Mouse (Mus musculus): ENCODE data around the gene Zyg11a. TPM values are rescaled to one million over a fixed set of nuclear protein-coding genes. Genes with fewer than 3 reads are reported as not detected.

The Zyg11a gene
- total and polyA plus RNA-seq, 3 experiments, result not detected

- ATAC-seq (ENCODE audit: extremely low read depth, insufficient number of reproducible peaks, low FRiP score, poor library complexity, severe bottlenecking) (no peak), DNase-seq (ENCODE audit: low spot score) (no peak)
- Histone ChIP-seq H3K9me3 (replicated peaks) (no peaks in the 10 kb centered on the region), H3K4me3 (ENCODE audit: low read depth, low read length) (no peak overlapping the region), H3K4me1 (ENCODE audit: insufficient read depth, low read depth, low read length) (no peaks in the 10 kb centered on the region), H3K36me3 (replicated peaks) (no peaks in the 10 kb centered on the region), H3K27me3 (ENCODE audit: insufficient read depth, low read length) (peaks cover 17% of the 10 kb centered on the region)
- TF ChIP-seq TAL1 (conservative IDR thresholded peaks at IDR 0.05; ENCODE audit: low read depth, low read length) (no peak), POLR2AphosphoS5 (IDR thresholded peaks at IDR 0.05; ENCODE audit: insufficient replicate concordance, low read depth, low read length) (no peak), CTCF (IDR thresholded peaks at IDR 0.05; ENCODE audit: low read depth, low read length) (no peak), GATA1 (IDR thresholded peaks at IDR 0.05; ENCODE audit: borderline replicate concordance, low read length) (no peak), GATA2 (IDR thresholded peaks at IDR 0.05; ENCODE audit: borderline replicate concordance, low read depth, low read length) (no peak)
Observed at GRCm38 (mm10) chr4:108196277-108196855, 21.5 kb downstream of the Zyg11a start.

- no peak for DNase-seq (ENCODE audit: low spot score)
- H3K4me1 ChIP-seq (ENCODE audit: insufficient read depth, low read depth, low read length), result no peaks in the 10 kb centered on the region
- H3K9me3 ChIP-seq (replicated peaks), result no peaks in the 10 kb centered on the region
Observed at GRCm38 (mm10) chr4:108192821-108193323, 25.0 kb downstream of the Zyg11a start.

GRCm38 (mm10) chr4:108182278-108182677 lies 35.6 kb downstream of the Zyg11a start:
- Histone ChIP-seq H3K9me3 (replicated peaks) (no peaks in the 10 kb centered on the region), H3K27me3 (ENCODE audit: insufficient read depth, low read length) (peaks cover 36% of the 10 kb centered on the region), H3K36me3 (replicated peaks) (no peaks in the 10 kb centered on the region), H3K4me1 (ENCODE audit: insufficient read depth, low read depth, low read length) (no peaks in the 10 kb centered on the region), H3K4me3 (ENCODE audit: low read depth, low read length) (no peak overlapping the region)
- no peak for TF ChIP-seq CTCF (IDR thresholded peaks at IDR 0.05; ENCODE audit: low read depth, low read length)
- TF ChIP-seq GATA1 (IDR thresholded peaks at IDR 0.05; ENCODE audit: borderline replicate concordance, low read length), result no peak
- TF ChIP-seq POLR2AphosphoS5 (IDR thresholded peaks at IDR 0.05; ENCODE audit: insufficient replicate concordance, low read depth, low read length), result no peak
- no peak for TF ChIP-seq TAL1 (conservative IDR thresholded peaks at IDR 0.05; ENCODE audit: low read depth, low read length)
- TF ChIP-seq GATA2 (IDR thresholded peaks at IDR 0.05; ENCODE audit: borderline replicate concordance, low read depth, low read length), result no peak
- DNase-seq (ENCODE audit: low spot score), result no peak
- no peak for ATAC-seq (ENCODE audit: extremely low read depth, insufficient number of reproducible peaks, low FRiP score, poor library complexity, severe bottlenecking)

More at GRCm38 (mm10) chr4:108192821-108193323, 25.0 kb downstream of the Zyg11a start:
- Histone ChIP-seq H3K4me3 (ENCODE audit: low read depth, low read length) (no peak overlapping the region), H3K27me3 (ENCODE audit: insufficient read depth, low read length) (peaks cover 19% of the 10 kb centered on the region), H3K36me3 (replicated peaks) (no peaks in the 10 kb centered on the region)
- no peak for TF ChIP-seq TAL1 (conservative IDR thresholded peaks at IDR 0.05; ENCODE audit: low read depth, low read length)
- TF ChIP-seq POLR2AphosphoS5 (IDR thresholded peaks at IDR 0.05; ENCODE audit: insufficient replicate concordance, low read depth, low read length), result no peak
- ATAC-seq (ENCODE audit: extremely low read depth, insufficient number of reproducible peaks, low FRiP score, poor library complexity, severe bottlenecking), result no peak

- Histone ChIP-seq H3K4me1 (ENCODE audit: insufficient read depth, low read depth, low read length) (no peaks in the 10 kb centered on the region), H3K27me3 (ENCODE audit: insufficient read depth, low read length) (peaks cover 26% of the 10 kb centered on the region), H3K4me3 (ENCODE audit: low read depth, low read length) (no peak overlapping the region), H3K36me3 (replicated peaks) (no peaks in the 10 kb centered on the region), H3K9me3 (replicated peaks) (no peaks in the 10 kb centered on the region)
- no peak for DNase-seq (ENCODE audit: low spot score)
- ATAC-seq (ENCODE audit: extremely low read depth, insufficient number of reproducible peaks, low FRiP score, poor library complexity, severe bottlenecking), result no peak
- no peak for TF ChIP-seq TAL1 (conservative IDR thresholded peaks at IDR 0.05; ENCODE audit: low read depth, low read length)
- TF ChIP-seq POLR2AphosphoS5 (IDR thresholded peaks at IDR 0.05; ENCODE audit: insufficient replicate concordance, low read depth, low read length), result no peak
- no peak for TF ChIP-seq GATA2 (IDR thresholded peaks at IDR 0.05; ENCODE audit: borderline replicate concordance, low read depth, low read length)
- TF ChIP-seq CTCF (IDR thresholded peaks at IDR 0.05; ENCODE audit: low read depth, low read length), result no peak
Observed at GRCm38 (mm10) chr4:108168056-108168455, 49.8 kb downstream of the Zyg11a start.

GRCm38 (mm10) chr4:108166874-108167273 lies 51.0 kb downstream of the Zyg11a start:
- TF ChIP-seq GATA2 (IDR thresholded peaks at IDR 0.05; ENCODE audit: borderline replicate concordance, low read depth, low read length) (no peak), TAL1 (conservative IDR thresholded peaks at IDR 0.05; ENCODE audit: low read depth, low read length) (no peak), CTCF (IDR thresholded peaks at IDR 0.05; ENCODE audit: low read depth, low read length) (no peak), POLR2AphosphoS5 (IDR thresholded peaks at IDR 0.05; ENCODE audit: insufficient replicate concordance, low read depth, low read length) (no peak), GATA1 (IDR thresholded peaks at IDR 0.05; ENCODE audit: borderline replicate concordance, low read length) (no peak)
- H3K4me1 ChIP-seq (ENCODE audit: insufficient read depth, low read depth, low read length), result no peaks in the 10 kb centered on the region
- no peaks in the 10 kb centered on the region for H3K36me3 ChIP-seq (replicated peaks)
- peaks cover 17% of the 10 kb centered on the region for H3K27me3 ChIP-seq (ENCODE audit: insufficient read depth, low read length)
- ATAC-seq (ENCODE audit: extremely low read depth, insufficient number of reproducible peaks, low FRiP score, poor library complexity, severe bottlenecking) (no peak), DNase-seq (ENCODE audit: low spot score) (no peak)
- no peak overlapping the region for H3K4me3 ChIP-seq (ENCODE audit: low read depth, low read length)
- no peaks in the 10 kb centered on the region for H3K9me3 ChIP-seq (replicated peaks)

- no peak within 1 kb of the TSS for H3K4me3 ChIP-seq (ENCODE audit: low read depth, low read length)
- no peaks in the 10 kb centered on the region for H3K36me3 ChIP-seq (replicated peaks)
- DNase-seq (ENCODE audit: low spot score) (no peak), ATAC-seq (ENCODE audit: extremely low read depth, insufficient number of reproducible peaks, low FRiP score, poor library complexity, severe bottlenecking) (no peak)
- no peak for TF ChIP-seq CTCF (IDR thresholded peaks at IDR 0.05; ENCODE audit: low read depth, low read length)
- TF ChIP-seq GATA1 (IDR thresholded peaks at IDR 0.05; ENCODE audit: borderline replicate concordance, low read length), result no peak
- no peak for TF ChIP-seq POLR2AphosphoS5 (IDR thresholded peaks at IDR 0.05; ENCODE audit: insufficient replicate concordance, low read depth, low read length)
- no peak for TF ChIP-seq GATA2 (IDR thresholded peaks at IDR 0.05; ENCODE audit: borderline replicate concordance, low read depth, low read length)
- TF ChIP-seq TAL1 (conservative IDR thresholded peaks at IDR 0.05; ENCODE audit: low read depth, low read length), result no peak
- no peaks in the 10 kb centered on the region for H3K4me1 ChIP-seq (ENCODE audit: insufficient read depth, low read depth, low read length)
- no peaks in the 10 kb centered on the region for H3K9me3 ChIP-seq (replicated peaks)
- peaks cover 14% of the 10 kb centered on the region; the same call in 1 of the 2 replicates for H3K27me3 ChIP-seq (ENCODE audit: insufficient read depth, low read length)
Observed at GRCm38 (mm10) chr4:108165152-108165895, 52.5 kb downstream of the Zyg11a start, which contains the start of gene Echdc2. Echdc2 (plus strand) TSS chr4:108165437.

Data from G1E (cell line).